Mouse (Mus musculus) adrenal gland, postnatal 36 days (tissue): ENCODE measurements at regions not wholly inside any gene's neighbourhood (a gene's known extent, or its start where the extent isn't known, plus 50 kb on each side); places are given as distances from the start of the nearest gene placed in this dataset.
"Not testable (repeated sequence)": the region's sequence is repeated elsewhere in the genome, so short reads cannot be mapped to it uniquely, and the experiment has no call there.

Experiments
- DNase-seq, 2 experiments: peaks; one replicate each; pipeline ENCODE4 v3.0.0; 2021; ENCODE audit warnings: mixed read lengths in 1 of 2

DNA sequence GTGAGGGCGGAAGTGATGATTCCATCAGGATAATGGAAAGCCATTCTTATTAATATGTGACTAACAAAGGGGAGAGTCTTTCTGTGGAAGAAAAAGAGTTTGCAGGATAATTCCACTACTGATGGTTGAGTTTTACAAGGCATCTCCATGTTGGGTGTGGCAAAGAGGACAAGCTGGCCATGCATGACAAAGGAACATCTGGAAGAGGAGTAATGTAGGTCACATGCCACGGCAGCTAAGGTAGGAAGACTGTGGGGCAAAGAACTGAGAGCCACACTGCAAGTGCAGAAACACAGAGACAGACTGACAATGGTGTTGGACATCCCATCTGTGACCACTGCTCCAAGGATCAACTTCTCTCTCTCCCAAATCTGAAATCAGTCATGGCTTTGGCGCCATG, 196.4 kb upstream of the Gdi2 start:
- DNase-seq, result no peak

DNA sequence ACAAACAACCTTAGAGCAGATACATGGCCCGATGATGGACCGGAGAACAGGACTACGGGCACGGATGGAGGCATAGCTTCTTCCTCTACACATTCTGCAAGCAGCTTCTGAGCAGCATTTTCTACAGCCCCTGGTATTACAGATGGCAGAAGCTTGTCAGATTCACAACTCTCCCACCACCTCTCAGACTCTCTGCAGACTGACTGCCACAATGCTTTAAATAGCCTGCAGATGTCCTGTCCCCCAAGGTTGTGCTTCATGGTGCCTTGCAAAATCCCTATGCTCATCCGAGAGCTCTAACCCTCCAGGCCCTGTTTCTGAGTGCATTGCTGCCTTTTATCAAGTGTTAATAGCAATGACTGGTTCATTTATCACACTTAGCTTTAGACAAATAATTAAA, 194.3 kb upstream of the Gdi2 start:
- no peak for DNase-seq

DNA sequence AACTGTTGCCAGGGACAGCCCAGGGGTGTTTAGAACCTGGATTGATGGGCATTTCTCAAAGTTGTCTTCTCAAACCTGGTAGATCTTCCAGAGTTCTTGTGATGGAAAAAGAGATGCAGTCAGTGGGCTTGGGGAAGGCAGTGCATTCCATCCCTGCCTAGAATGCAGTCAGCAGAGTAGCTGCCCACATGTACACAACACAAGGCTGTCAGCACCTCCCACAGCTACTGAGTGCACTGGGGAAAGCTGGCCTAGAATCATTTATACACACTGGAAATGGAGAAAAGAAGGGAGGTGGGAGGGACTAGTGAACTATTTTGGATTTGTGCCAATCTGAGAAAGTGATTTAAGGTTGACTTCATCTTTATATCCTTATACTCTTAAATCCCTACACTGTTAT, 183.0 kb upstream of the Gdi2 start:
- not testable (repeated sequence) for DNase-seq

DNA sequence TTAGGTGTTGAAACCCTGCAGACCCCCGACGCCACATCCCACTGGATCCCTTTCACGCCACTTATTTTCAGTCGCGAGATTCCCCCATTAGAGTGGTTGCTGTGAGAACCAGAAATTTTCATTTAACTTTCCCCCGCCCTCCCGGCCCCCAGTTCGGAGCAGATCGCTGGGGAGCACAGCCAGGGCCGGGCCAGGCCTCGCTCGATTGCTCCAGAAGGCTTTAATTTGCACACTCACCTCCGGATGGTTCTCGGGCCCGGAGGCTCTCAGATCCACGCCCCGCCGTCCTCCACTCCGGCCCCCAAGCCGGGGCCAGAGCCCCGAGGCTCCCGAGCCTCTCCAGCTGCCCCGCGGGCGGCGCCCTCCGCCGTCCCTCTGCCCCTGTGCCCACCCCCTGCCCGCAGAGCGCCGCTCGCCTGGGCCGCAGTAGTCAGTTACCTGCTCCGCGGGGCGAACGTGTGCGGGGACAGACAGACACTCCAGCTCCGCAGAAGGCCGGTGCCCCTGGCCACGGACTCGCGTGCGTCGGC, 179.7 kb upstream of the Gdi2 start:
- DNase-seq, result peak in 1 of 2 experiments; percentile 4

DNA sequence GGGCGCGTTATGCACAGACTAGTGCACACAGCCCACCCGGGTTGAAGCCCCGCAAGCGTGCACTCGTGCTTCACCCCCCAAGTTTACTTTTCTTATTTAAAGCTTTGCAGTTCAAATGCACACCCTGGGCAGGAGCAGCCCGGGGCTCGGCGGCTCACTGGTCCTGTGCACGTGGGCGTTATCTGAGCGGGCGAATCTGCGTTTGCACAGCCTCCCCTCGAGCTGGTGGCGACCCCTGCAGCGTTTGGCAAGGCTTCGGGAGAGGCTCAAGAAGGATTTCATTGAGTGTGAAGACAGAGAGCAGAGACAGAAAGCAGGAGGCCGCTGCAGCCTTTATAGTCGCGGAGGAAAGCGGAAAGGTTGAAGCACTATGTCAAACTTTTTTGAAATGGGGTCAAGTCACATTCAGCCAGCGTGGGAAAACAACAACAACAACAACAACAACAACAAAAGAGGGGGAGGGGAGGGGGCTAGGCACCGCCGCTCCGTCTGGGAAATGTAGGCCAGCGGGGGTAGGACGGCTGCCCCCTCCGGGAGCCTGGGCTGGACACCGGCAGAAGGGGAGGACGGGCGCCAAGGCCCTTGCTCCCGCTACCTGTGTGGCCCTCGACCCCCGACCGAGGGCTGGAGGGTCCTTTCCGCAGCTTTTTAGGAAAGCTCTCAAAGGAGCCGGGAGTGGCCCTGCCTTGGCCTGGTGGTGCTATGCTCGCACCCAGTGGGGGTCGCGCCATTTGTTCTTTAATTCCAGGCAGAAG, 178.7 kb upstream of the Gdi2 start:
- DNase-seq, result peak in 1 of 2 experiments; percentile 1

DNA sequence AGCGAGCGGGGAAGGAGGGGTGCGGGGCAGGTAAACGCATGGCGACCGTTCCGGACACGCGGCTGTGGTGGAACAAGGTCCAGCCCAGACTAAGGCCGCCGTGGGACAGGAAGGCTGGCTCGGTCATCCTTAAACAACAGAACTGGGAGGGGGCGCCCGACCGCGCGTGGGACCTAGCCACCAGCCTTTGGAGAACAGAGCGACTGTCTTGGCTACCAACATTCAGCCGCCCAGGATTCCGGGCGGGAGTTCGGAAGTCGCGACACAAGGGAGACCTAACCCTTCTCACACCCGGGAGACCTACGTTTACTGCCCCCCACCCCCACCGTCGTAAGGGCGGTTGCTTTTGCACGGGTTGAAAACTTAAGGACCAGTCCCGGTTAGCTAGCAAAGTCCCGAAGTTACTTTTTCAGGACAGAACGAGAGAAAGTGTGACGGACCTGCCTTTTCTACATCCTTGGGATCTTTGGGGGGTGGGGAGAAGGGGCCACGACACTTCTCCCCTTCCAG, 178.1 kb upstream of the Gdi2 start:
- DNase-seq, result peak; percentile 13 to 22

DNA sequence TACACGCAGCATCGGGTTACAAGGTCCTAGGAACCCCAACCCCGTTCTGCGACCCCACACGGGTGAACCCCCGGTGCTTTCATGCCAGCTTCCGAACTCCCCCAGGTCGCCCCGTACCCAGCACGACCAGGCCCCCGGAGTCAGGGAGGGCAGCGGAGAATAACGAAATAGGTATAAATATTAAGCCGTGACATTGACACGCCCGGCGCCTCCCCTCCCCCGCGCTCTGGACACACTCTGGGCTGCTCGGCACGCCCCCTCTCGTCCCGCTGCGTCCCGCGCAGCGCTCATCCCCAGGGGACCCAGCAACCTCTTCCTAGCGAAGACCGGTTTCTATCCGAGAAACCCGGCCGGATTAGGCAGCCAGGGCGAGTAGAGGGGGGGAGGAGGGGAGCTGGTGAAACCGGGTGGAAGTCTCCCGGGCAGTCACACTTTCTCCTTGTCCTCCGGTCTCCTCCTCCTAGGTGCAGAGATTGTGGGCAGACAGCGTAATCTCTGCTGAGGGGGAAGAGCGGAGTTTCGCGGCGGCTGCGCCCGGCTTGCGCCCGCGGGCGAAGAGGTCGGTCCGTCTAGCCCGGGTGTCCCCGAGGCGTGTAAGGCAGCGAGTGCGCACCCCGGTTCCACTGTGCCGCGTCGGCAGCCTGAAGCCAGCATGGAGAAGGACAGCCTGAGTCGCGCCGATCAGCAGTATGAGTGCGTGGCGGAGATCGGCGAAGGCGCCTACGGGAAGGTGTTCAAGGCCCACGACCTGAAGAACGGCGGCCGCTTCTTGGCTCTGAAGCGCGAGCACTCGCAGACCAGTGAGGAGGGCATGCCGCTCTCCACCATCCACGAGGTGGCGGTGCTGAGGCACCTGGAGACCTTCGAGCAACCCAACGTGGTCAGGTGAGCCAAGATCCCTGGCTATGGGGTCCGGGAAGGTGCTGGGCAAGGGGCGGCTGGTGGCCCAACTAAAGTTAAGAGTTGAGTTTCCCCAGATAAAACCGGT, 177.1 kb upstream of the Gdi2 start:
- DNase-seq, result peak; percentile 22 to 28

DNA sequence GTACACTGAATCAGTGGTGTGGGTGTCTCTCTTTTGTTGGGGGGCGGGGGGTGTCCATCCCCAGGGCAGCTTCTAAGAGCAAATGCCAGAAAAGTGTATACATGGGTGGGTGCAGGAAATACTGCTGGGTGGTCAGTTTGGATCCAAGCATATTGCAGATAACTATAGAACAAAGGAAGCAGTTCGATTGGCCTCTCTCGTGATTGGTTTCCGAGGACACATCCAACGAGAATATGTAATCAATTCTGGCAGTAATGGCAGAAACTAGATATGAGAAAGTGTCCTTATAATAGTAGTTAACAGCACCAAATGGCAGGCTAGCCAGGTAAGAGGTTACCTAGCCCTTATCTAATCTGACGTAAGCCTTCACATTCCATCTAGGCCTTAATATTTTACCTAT, 165.2 kb upstream of the Gdi2 start:
- no peak for DNase-seq

DNA sequence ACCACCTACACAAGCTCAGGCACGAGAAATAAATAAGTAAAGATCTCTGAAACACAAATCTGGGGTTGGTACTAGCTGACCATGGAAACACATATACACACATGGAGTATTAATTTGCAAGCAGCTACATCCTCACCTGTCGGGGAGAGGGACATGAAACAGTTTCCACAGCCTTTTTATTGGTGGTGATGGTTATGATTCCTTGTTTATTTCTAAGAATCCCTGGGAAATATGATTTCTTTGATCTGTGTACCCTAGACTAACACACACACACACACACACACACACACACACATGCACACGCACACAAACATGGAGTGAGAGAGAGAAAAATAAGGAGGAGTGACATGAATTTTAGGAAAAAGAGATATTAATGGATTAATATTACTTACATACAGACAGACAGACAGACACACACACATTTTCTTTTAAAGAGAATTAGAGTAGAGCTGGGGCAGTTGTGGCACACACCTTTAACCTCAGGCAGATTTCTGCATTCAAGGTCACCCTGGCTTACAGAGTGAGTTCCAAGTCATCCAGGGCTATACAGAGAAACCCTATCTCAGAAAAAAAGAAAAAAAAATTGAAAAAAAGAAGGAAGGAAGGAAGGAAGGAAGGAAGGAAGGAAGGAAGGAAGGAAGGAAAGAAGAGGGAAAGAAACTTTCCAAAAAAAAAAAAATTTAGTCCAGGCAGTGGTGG, 164.2 kb upstream of the Gdi2 start:
- DNase-seq, result not testable (repeated sequence)

DNA sequence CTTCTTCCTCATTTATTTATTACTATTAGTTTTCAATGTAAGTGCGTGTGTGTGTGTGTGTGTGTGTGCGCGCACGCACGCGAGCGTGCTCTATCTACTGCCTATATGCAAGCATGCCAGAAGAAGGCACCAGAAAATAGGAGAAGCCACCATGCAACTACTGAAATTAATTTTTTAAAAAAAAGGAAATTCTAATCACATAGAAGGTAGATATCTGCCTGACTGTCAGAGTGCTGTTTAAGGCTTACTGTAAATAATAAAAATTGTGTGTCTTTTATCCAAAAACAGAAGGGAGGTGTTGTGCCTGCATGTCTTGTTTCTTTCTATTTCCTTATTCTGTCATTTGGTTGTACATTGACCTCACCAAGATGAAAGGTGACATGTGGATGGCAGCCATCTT, 163.1 kb upstream of the Gdi2 start:
- no peak for DNase-seq

DNA sequence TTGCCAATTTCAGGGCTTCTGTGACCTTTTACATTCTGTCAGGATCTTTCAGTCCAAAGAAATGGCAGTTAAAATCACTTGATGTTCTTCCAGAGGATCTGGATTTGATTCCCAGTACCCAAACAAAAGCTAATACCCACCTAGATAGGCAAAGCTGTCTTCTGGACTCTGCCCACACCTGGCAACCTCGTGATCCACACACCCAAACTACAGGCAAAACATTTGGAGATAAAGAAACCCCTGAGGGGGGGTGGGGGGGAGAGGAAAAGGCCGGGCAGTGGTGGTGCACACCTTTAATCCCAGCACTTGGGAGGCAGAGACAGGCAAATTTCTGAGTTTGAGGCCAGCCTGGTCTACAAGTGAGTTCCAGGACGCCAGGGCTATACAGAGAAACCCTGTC, 160.1 kb upstream of the Gdi2 start:
- DNase-seq, result not testable (repeated sequence)

DNA sequence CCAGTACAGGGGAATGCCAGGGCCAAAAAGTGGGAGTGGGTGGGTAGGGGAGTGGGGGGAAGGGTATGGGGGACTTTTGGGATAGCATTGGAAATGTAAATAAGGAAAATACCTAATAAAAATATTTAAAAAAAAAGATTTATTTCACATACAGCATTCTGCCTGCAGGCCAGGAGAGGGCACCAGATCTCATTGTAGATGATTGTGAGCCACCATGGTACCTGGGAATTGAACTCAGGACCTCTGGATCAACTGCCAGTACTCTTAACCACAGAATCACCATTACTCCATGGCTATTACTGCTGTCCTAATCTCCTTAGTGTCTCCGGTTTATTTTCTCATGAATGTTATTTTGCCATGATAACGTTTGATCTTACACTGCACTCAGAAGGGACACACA, 132.1 kb upstream of the Gdi2 start:
- DNase-seq, result not testable (repeated sequence)

DNA sequence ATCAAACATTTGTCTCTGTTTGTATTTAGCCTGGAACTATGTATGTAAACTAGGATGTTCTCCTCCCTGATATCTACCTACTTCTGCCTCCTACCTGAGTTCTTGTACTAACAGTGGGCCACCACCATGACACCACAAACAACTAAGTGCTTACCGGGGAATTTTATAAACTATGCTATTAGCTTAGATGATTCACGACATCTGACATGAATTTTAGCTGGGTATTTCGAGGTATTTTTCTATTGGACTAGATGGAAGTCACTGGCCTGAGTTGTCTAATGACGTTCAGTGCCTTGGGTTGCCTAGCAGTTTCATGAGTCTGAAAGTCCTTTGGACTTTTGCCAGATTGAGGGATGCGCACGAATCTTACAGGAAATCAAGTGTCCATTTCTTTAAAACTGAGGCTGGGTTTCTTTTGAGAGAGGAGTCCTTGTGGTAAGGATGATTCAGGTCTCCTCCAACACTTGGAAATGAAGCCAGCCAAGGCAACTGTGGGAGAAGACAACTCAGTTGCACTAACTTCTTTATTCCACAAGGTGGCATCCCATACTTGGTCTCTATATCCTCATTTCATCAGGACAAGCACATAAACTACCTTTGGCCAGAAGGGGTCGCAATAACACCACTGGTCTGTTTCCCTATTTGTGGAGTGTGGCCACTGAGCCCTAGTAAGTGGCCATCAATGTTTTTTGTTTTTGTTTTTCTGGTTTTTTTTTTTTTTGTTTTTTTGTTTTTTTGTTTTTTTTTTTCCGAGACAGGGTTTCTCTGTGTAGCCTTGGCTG, 131.4 kb upstream of the Gdi2 start:
- DNase-seq, result peak; percentile 80 to 83

DNA sequence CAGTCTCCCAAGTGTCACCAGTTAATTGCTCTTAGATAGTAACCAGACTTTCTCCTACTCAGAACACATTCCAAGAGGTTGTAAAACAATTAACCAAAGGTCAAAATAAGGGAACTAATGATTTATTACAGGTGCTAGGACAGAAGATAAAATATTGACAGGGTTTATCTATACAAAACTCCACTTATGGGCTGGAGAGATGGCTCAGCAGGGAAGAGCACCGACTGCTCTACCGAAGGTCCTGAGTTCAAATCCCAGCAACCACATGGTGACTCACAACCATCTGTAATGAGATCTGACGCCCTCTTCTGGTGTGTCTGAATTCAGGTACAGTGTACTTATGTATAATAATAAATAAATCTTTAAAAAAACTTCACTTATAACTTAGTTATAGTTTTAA, 127.6 kb upstream of the Gdi2 start:
- DNase-seq, result not testable (repeated sequence)

DNA sequence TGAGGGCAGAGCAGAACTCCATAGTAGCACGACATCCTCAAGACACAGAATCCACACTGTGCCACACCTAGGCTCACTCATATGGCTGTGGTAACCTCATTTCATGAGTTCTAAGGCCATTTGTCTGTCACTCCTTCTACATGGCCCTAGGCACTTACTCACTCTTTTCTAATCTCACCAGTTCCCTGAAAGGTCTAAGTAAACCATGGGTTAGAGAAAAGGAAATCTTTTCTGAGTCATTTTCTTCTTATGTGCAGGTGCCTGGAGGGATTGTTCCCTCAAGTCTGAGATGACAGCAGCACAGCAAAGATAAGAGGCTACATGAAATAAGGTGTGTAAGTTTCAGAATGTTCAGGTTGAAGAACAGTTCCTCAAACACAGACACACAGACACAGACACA, 120.8 kb upstream of the Gdi2 start:
- no peak for DNase-seq

DNA sequence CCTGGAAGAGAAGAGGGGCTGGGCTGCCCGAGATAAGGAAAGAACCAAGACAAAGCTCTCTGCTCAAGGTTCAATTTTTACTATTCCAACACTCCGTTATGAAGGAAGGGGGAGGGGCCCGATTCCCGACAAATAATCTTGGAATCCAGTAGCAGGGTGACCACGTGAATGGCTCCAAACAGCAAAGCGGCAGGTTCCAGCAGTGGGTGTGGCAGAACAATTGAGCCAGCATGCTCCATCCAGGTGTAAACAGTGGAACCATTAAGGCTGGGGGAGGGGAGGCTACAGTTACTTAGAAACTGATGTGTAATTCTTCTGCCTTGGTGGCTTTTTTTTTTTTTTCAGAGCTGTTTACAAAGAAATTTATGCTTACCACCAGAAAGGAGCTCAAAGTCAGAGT, 82.5 kb upstream of the Gdi2 start:
- DNase-seq, result not testable (repeated sequence)

DNA sequence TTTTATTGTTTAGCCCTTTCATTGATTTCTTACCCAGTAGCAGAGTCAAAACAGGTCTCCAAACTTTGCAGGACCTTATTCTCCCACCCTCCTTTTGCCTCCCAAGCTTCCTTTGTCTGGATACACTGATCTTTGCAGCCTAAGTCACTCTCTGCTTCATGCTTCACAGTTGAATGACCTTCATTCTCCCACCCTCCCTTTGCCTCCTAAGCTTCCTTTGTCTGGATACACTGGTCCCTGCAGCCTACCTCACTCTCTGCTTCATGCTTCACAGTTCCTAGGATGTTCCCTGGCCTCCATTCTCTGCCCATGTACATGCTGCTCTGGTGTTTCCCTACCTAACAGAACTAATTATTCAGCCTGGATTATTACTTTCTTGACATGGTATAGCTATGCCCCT, 61.0 kb upstream of the Gdi2 start:
- DNase-seq, result no peak

DNA sequence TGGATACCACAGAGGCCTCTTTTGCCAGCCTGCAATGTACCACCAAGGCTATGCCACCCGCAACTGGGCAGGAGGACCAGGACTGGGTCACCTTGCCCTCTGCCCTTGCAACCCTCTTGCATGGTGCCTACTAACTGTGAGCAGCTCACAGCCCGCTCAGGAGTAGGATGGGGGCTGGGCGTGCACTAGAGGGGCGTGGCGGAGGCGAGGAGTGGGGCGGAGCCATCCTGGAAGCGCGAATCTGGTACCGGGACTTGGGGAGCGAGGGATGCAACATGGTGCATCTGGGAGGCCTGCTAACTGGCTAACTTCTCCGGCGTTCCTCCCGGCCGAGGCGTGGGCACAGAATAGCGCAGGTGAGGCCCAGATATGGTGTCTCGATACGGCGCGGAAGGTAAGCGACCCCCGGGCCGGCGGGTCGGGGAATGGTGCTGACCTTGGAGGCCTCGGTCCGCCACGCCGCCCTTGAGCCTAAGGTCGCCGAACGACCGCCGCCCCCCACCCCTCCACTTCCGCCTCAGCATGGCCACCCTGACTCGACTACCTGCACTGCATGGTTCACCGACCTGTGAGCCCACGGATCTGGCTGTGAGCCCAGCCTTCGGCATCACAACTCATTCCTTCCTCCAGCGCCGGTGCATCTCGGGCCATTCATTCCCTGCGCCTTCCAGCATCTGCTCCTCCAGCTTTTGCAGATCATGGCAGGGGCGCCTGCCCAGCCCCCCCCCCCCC, 59.7 kb upstream of the Gdi2 start:
- peak; percentile 59 to 62 for DNase-seq
